ENCODE assay signal across 22 mouse cellular contexts in the genomic region with DNA sequence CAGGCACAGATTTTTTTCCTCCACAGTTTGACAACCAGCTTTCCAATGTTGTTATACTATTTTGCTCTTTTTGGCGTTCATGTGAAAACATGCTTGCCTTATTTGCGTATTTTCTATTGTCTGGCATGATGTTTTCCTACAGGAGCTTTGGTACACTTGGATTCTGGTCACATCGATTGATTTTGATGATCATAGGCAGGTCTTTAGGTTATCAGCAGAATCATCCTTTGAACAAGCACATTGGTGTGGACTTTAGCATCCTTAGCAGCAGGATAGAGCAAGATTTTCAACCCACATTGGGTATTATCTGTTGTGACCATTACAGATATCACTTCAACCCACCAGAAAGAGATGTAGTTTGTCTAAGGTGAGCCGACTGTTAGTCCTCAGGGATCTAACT.
DNase-seq lines count a peak whose midpoint lies in the region; ATAC-seq and TF ChIP-seq lines count a peak whose summit lies in the region.
"Had no signal": no experiment of that assay in that cellular context is flagged by ENCODE, and none has a peak within 500 bp of the region (broad histone marks: within the 10 kb centered on the region; RNA-seq: fewer than 3 reads in every experiment).

No protein-coding gene starts in this region.

- peak overlapping the region; percentile 57 for H3K27ac ChIP-seq in embryonic facial prominence, embryonic 12.5 days
- H3K27ac ChIP-seq in embryonic facial prominence, embryonic 10.5 days (replicated peaks): no peak overlapping the region
- H3K27ac ChIP-seq in liver, adult 2 months (replicated peaks; ENCODE audit: insufficient read depth, low read depth, low read length): no peak overlapping the region
- H3K27ac ChIP-seq in liver, postnatal 0 days (ENCODE audit: low read depth): no peak overlapping the region
- no peak overlapping the region for H3K27ac ChIP-seq in midbrain, embryonic 11.5 days (ENCODE audit: low read depth, low read length)
- H3K27ac ChIP-seq: forebrain, embryonic 12.5 days had no signal

- no peak overlapping the region for H3K4me2 ChIP-seq in embryonic facial prominence, embryonic 12.5 days (replicated peaks)
- H3K4me2 ChIP-seq in liver, postnatal 0 days (ENCODE audit: low read depth, low read length): no peak overlapping the region
- no peak overlapping the region for H3K4me2 ChIP-seq in midbrain, embryonic 11.5 days
- H3K4me2 ChIP-seq: forebrain, embryonic 12.5 days had no signal

- TF ChIP-seq POLR2A in liver, adult 2 months (IDR thresholded peaks at IDR 0.05; ENCODE audit: extremely low read depth, insufficient read depth, low read length): no peak

- no peaks in the 10 kb centered on the region for H3K36me3 ChIP-seq in embryonic facial prominence, embryonic 12.5 days
- no peaks in the 10 kb centered on the region for H3K36me3 ChIP-seq in embryonic facial prominence, embryonic 10.5 days (replicated peaks)
- H3K36me3 ChIP-seq in liver, adult 2 months (ENCODE audit: control insufficient read depth, insufficient read depth, low read length): peaks cover 2% of the 10 kb centered on the region; the same call in 1 of the 2 replicates
- H3K36me3 ChIP-seq in liver, postnatal 0 days (replicated peaks; ENCODE audit: insufficient read depth, low read length): 0 out of 2 replicates have a peak, but pooled peaks cover 2% of the 10 kb centered on the region
- no peaks in the 10 kb centered on the region for H3K36me3 ChIP-seq in midbrain, embryonic 11.5 days (ENCODE audit: control insufficient read depth, insufficient read depth, low read length)
- H3K36me3 ChIP-seq: forebrain, embryonic 12.5 days had no signal

- WGBS in embryonic facial prominence, embryonic 12.5 days: 92% methylated on average over 4 of the region's 4 CpGs
- WGBS in embryonic facial prominence, embryonic 10.5 days: 93% methylated on average over 4 of the region's 4 CpGs
- 30% methylated on average over 4 of the region's 4 CpGs for WGBS in liver, adult 2 months
- 71% methylated on average over 4 of the region's 4 CpGs for WGBS in liver, postnatal 0 days (ENCODE audit: insufficient replicate concordance)
- WGBS in midbrain, embryonic 11.5 days: 93% methylated on average over 4 of the region's 4 CpGs

- no peak overlapping the region for H3K4me3 ChIP-seq in embryonic facial prominence, embryonic 12.5 days
- H3K4me3 ChIP-seq in embryonic facial prominence, embryonic 10.5 days: no peak overlapping the region
- no peak overlapping the region for H3K4me3 ChIP-seq in liver, adult 2 months (ENCODE audit: insufficient read depth, low read depth, low read length)
- no peak overlapping the region for H3K4me3 ChIP-seq in liver, postnatal 0 days (ENCODE audit: low read depth, low read length)
- no peak overlapping the region for H3K4me3 ChIP-seq in midbrain, embryonic 11.5 days (ENCODE audit: low read depth, low read length)
- H3K4me3 ChIP-seq: forebrain, embryonic 12.5 days had no signal

- no peaks in the 10 kb centered on the region for H3K27me3 ChIP-seq in embryonic facial prominence, embryonic 12.5 days
- no peaks in the 10 kb centered on the region for H3K27me3 ChIP-seq in embryonic facial prominence, embryonic 10.5 days (replicated peaks; ENCODE audit: low read depth, poor library complexity, severe bottlenecking)
- H3K27me3 ChIP-seq in liver, adult 2 months (ENCODE audit: control insufficient read depth, insufficient read depth, low read length): no peaks in the 10 kb centered on the region
- H3K27me3 ChIP-seq in liver, postnatal 0 days (ENCODE audit: insufficient read depth, low read length): no peaks in the 10 kb centered on the region
- H3K27me3 ChIP-seq in midbrain, embryonic 11.5 days (ENCODE audit: control insufficient read depth, insufficient read depth, low read length): no peaks in the 10 kb centered on the region
- H3K27me3 ChIP-seq: CH12.LX; forebrain, embryonic 12.5 days; Patski had no signal

- no peak for TF ChIP-seq EP300 in liver, postnatal 0 days (IDR thresholded peaks at IDR 0.05; ENCODE audit: low read depth)

- H3K9me3 ChIP-seq in embryonic facial prominence, embryonic 12.5 days: no peaks in the 10 kb centered on the region
- H3K9me3 ChIP-seq in embryonic facial prominence, embryonic 10.5 days: no peaks in the 10 kb centered on the region
- no peaks in the 10 kb centered on the region for H3K9me3 ChIP-seq in liver, postnatal 0 days (ENCODE audit: low read length)
- no peaks in the 10 kb centered on the region for H3K9me3 ChIP-seq in midbrain, embryonic 11.5 days (ENCODE audit: control insufficient read depth, low read length)
- H3K9me3 ChIP-seq: forebrain, embryonic 12.5 days; G1E had no signal

- TF ChIP-seq CTCF in liver, adult 2 months (IDR thresholded peaks at IDR 0.05; ENCODE audit: low read depth, low read length): no peak
- no peak for TF ChIP-seq CTCF in liver, postnatal 0 days (IDR thresholded peaks at IDR 0.05; ENCODE audit: low read depth)

- no peak for DNase-seq in embryonic facial prominence, embryonic 10.5 days (ENCODE audit: low spot score)
- peak; percentile 76 for DNase-seq in liver, adult 2 months (ENCODE audit: extremely low read depth, low read depth, low spot score)
- DNase-seq in liver, postnatal 0 days: no peak
- DNase-seq in midbrain, embryonic 11.5 days (ENCODE audit: low spot score, missing footprints): no peak
- DNase-seq: adrenal gland, adult 8-10 months; adrenal gland, postnatal 14 days; adrenal gland, postnatal 36 days; B cell, adult 2 months; cerebellum, adult 11-12 months; cerebellum, adult 2 months; cerebellum, adult 9-10 months; cerebellum, postnatal 10 days; cerebellum, postnatal 25 days; forebrain, postnatal 0 days had no signal

- H3K79me2 ChIP-seq in liver, adult 2 months (ENCODE audit: control insufficient read depth, insufficient read depth, low read length): no peaks in the 10 kb centered on the region

- H3K9ac ChIP-seq in embryonic facial prominence, embryonic 12.5 days: no peak overlapping the region
- no peak overlapping the region for H3K9ac ChIP-seq in liver, adult 2 months (ENCODE audit: low read depth, low read length)
- H3K9ac ChIP-seq in liver, postnatal 0 days (replicated peaks): no peak overlapping the region
- no peak overlapping the region for H3K9ac ChIP-seq in midbrain, embryonic 11.5 days (ENCODE audit: low read length)
- H3K9ac ChIP-seq: forebrain, embryonic 12.5 days; forebrain, postnatal 0 days had no signal

- H3K4me1 ChIP-seq in embryonic facial prominence, embryonic 12.5 days: peaks cover 18% of the 10 kb centered on the region; the same call in 1 of the 2 replicates
- H3K4me1 ChIP-seq in embryonic facial prominence, embryonic 10.5 days: no peaks in the 10 kb centered on the region
- H3K4me1 ChIP-seq in liver, adult 2 months (ENCODE audit: control insufficient read depth, insufficient read depth, low read length): peaks cover 3% of the 10 kb centered on the region; the same call in 1 of the 2 replicates
- H3K4me1 ChIP-seq in liver, postnatal 0 days (ENCODE audit: insufficient read depth): peaks cover 4% of the 10 kb centered on the region; the same call in 1 of the 2 replicates
- H3K4me1 ChIP-seq in midbrain, embryonic 11.5 days (ENCODE audit: control insufficient read depth, insufficient read depth, low read length): no peaks in the 10 kb centered on the region

- ATAC-seq in embryonic facial prominence, embryonic 12.5 days (ENCODE audit: insufficient number of reproducible peaks, insufficient read depth, low FRiP score, low TSS enrichment): no peak
- no peak for ATAC-seq in liver, postnatal 0 days
- ATAC-seq in midbrain, embryonic 11.5 days (ENCODE audit: low FRiP score): no peak
- ATAC-seq: activated CD4-positive, CD25-positive, alpha-beta regulatory T cell, adult 4 months; CD4-positive, CD25-positive, alpha-beta regulatory T cell, adult 4 months; forebrain, embryonic 14.5 days; forebrain, postnatal 0 days had no signal
